Mouse (Mus musculus) retina, postnatal 1 day (tissue): ENCODE measurements around the gene Rftn1.
A peak's percentile ranks its signal among the peaks of the same experiment; 100 is the strongest.
"Not testable (repeated sequence)": the region's sequence is repeated elsewhere in the genome, so short reads cannot be mapped to it uniquely, and the experiment has no call there.

ENCODE experiments used
- DNase-seq: peaks from one replicate; pipeline ENCODE4 v3.0.0-alpha.2; 2012

The Rftn1 gene

GRCm38 (mm10) chr17:50190131-50191015 lies at the start of gene Rftn1:
Gene Rftn1 (minus strand): TSS chr17:50190674.
- DNase-seq = peak; percentile 57

- no peak for DNase-seq
Observed at GRCm38 (mm10) chr17:50237818-50238610, 47.5 kb upstream of the Rftn1 start.

GRCm38 (mm10) chr17:50237436-50237709 lies 46.9 kb upstream of the Rftn1 start:
- DNase-seq = peak; percentile 86

GRCm38 (mm10) chr17:50236702-50237435 lies 46.4 kb upstream of the Rftn1 start:
- peak; percentile 89 for DNase-seq

- peak; percentile 67 for DNase-seq
Observed at GRCm38 (mm10) chr17:50235943-50236701, 45.6 kb upstream of the Rftn1 start.

GRCm38 (mm10) chr17:50233956-50234355 lies 43.5 kb upstream of the Rftn1 start:
- no peak for DNase-seq

GRCm38 (mm10) chr17:50232821-50233220 lies 42.3 kb upstream of the Rftn1 start:
- no peak for DNase-seq

- no peak for DNase-seq
Observed at GRCm38 (mm10) chr17:50231206-50231605, 40.7 kb upstream of the Rftn1 start.

- no peak for DNase-seq
Observed at GRCm38 (mm10) chr17:50229534-50229933, 39.1 kb upstream of the Rftn1 start.

GRCm38 (mm10) chr17:50227366-50227765 lies 36.9 kb upstream of the Rftn1 start:
- DNase-seq = no peak

- no peak for DNase-seq
Observed at GRCm38 (mm10) chr17:50224718-50225117, 34.2 kb upstream of the Rftn1 start.

- no peak for DNase-seq
Observed at GRCm38 (mm10) chr17:50217978-50218377, 27.5 kb upstream of the Rftn1 start.

- no peak for DNase-seq
Observed at GRCm38 (mm10) chr17:50215104-50215503, 24.6 kb upstream of the Rftn1 start.

GRCm38 (mm10) chr17:50213117-50213516 lies 22.6 kb upstream of the Rftn1 start:
- no peak for DNase-seq

- no peak for DNase-seq
Observed at GRCm38 (mm10) chr17:50211816-50212215, 21.3 kb upstream of the Rftn1 start.

- DNase-seq = no peak
Observed at GRCm38 (mm10) chr17:50209831-50210230, 19.4 kb upstream of the Rftn1 start.

- no peak for DNase-seq
Observed at GRCm38 (mm10) chr17:50208137-50209045, 17.9 kb upstream of the Rftn1 start.

- not testable (repeated sequence) for DNase-seq
Observed at GRCm38 (mm10) chr17:50206262-50206661, 15.8 kb upstream of the Rftn1 start.

GRCm38 (mm10) chr17:50205840-50206239 lies 15.4 kb upstream of the Rftn1 start:
- not testable (repeated sequence) for DNase-seq

GRCm38 (mm10) chr17:50205152-50205782 lies 14.8 kb upstream of the Rftn1 start:
- DNase-seq = no peak
